Mouse (Mus musculus): ENCODE results near the gene Acsm4. TPM values are rescaled to one million over a fixed set of nuclear protein-coding genes. Genes with fewer than 3 reads are reported as not detected.
A peak's percentile ranks its signal among the peaks of the same experiment; 100 is the strongest.

Gene Acsm4
- polyA plus RNA-seq, 1 experiment from 2014 or later: not detected

DNA sequence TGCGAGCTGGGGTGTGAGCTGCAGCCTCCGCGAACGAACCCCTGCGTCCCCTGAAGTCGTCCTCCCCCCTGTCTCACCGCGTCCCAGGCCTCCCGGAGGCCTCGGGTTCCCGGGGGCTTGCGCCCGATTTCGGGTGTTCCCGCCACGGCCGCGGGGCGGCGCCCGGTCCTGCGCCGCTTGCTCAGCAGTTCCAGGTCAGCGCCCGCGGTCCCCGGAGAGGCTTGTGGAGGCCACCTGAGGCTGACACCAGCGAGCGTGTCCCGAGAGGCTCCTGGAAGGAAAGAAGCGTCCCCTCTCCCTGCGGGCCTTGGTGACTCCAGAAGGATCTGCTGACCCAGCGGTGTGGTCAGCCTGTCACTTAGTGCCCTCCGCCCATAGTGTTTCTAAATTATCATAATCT is 54.5 kb downstream of the Acsm4 start:
- H3K9ac ChIP-seq (ENCODE audit: low read length): no peak overlapping the region
- H3K36me3 ChIP-seq (ENCODE audit: control insufficient read depth, insufficient read depth, low read length): no peaks in the 10 kb centered on the region
- H3K4me2 ChIP-seq (ENCODE audit: low read length): peak overlapping the region; percentile 38
- no peak overlapping the region for H3K27ac ChIP-seq (ENCODE audit: low read depth)
- WGBS: 7% methylated on average over 34 of the region's 34 CpGs
- 0 out of 2 replicates have a peak, but pooled peaks cover 3% of the 10 kb centered on the region for H3K4me1 ChIP-seq (replicated peaks; ENCODE audit: control insufficient read depth, insufficient read depth, low read length)
- H3K27me3 ChIP-seq (replicated peaks; ENCODE audit: control insufficient read depth, insufficient read depth, low read length): no peaks in the 10 kb centered on the region
- ATAC-seq (replicated peaks; ENCODE audit: low FRiP score, low TSS enrichment, low read depth): peak; percentile 48; the same call in 1 of the 2 replicates
- H3K9me3 ChIP-seq (ENCODE audit: control insufficient read depth, low read length): no peaks in the 10 kb centered on the region
- H3K4me3 ChIP-seq (ENCODE audit: low read depth, low read length): 0 out of 2 replicates have a peak overlapping the region, but pooled peaks have one; percentile 8
- DNase-seq (ENCODE audit: low spot score): peak; percentile 64

GRCm38 (mm10) chr7:119745869-119746268 is 56.0 kb downstream of the Acsm4 start:
- Histone ChIP-seq H3K4me3 (ENCODE audit: low read depth, low read length) (no peak overlapping the region), H3K4me2 (ENCODE audit: low read length) (no peak overlapping the region), H3K27me3 (replicated peaks; ENCODE audit: control insufficient read depth, insufficient read depth, low read length) (no peaks in the 10 kb centered on the region), H3K4me1 (replicated peaks; ENCODE audit: control insufficient read depth, insufficient read depth, low read length) (0 out of 2 replicates have a peak, but pooled peaks cover 3% of the 10 kb centered on the region), H3K9me3 (ENCODE audit: control insufficient read depth, low read length) (no peaks in the 10 kb centered on the region), H3K36me3 (ENCODE audit: control insufficient read depth, insufficient read depth, low read length) (no peaks in the 10 kb centered on the region), H3K9ac (ENCODE audit: low read length) (no peak overlapping the region), H3K27ac (ENCODE audit: low read depth) (no peak overlapping the region)
- WGBS: 72% methylated on average over 1 of the region's 1 CpGs
- ATAC-seq (replicated peaks; ENCODE audit: low FRiP score, low TSS enrichment, low read depth): no peak
- DNase-seq (ENCODE audit: low spot score): no peak

- WGBS: 73% methylated on average over 2 of the region's 2 CpGs
Measured at GRCm38 (mm10) chr7:119748761-119749160, 58.9 kb downstream of the Acsm4 start.

GRCm38 (mm10) chr7:119749942-119750341 is 60.1 kb downstream of the Acsm4 start:
- Histone ChIP-seq H3K27me3 (replicated peaks; ENCODE audit: control insufficient read depth, insufficient read depth, low read length) (no peaks in the 10 kb centered on the region), H3K4me2 (ENCODE audit: low read length) (no peak overlapping the region), H3K36me3 (ENCODE audit: control insufficient read depth, insufficient read depth, low read length) (no peaks in the 10 kb centered on the region), H3K9ac (ENCODE audit: low read length) (no peak overlapping the region), H3K27ac (ENCODE audit: low read depth) (no peak overlapping the region), H3K4me1 (replicated peaks; ENCODE audit: control insufficient read depth, insufficient read depth, low read length) (no peaks in the 10 kb centered on the region), H3K9me3 (ENCODE audit: control insufficient read depth, low read length) (no peaks in the 10 kb centered on the region), H3K4me3 (ENCODE audit: low read depth, low read length) (no peak overlapping the region)
- no peak for ATAC-seq (replicated peaks; ENCODE audit: low FRiP score, low TSS enrichment, low read depth)
- DNase-seq (ENCODE audit: low spot score): no peak
- 49% methylated on average over 2 of the region's 2 CpGs for WGBS

More at GRCm38 (mm10) chr7:119748761-119749160, 58.9 kb downstream of the Acsm4 start:
- no peaks in the 10 kb centered on the region for H3K9me3 ChIP-seq (ENCODE audit: control insufficient read depth, low read length)
- no peaks in the 10 kb centered on the region for H3K36me3 ChIP-seq (ENCODE audit: control insufficient read depth, insufficient read depth, low read length)
- H3K4me3 ChIP-seq (ENCODE audit: low read depth, low read length): no peak overlapping the region
- no peaks in the 10 kb centered on the region for H3K27me3 ChIP-seq (replicated peaks; ENCODE audit: control insufficient read depth, insufficient read depth, low read length)
- H3K4me2 ChIP-seq (ENCODE audit: low read length): no peak overlapping the region
- 0 out of 2 replicates have a peak, but pooled peaks cover 3% of the 10 kb centered on the region for H3K4me1 ChIP-seq (replicated peaks; ENCODE audit: control insufficient read depth, insufficient read depth, low read length)
- H3K27ac ChIP-seq (ENCODE audit: low read depth): no peak overlapping the region
- DNase-seq (ENCODE audit: low spot score) (no peak), ATAC-seq (replicated peaks; ENCODE audit: low FRiP score, low TSS enrichment, low read depth) (no peak)
- H3K9ac ChIP-seq (ENCODE audit: low read length): no peak overlapping the region

- 91% methylated on average over 1 of the region's 1 CpGs for WGBS
Measured at GRCm38 (mm10) chr7:119753696-119754095, 63.9 kb downstream of the Acsm4 start.

GRCm38 (mm10) chr7:119760527-119760951 is 70.7 kb downstream of the Acsm4 start, which contains the start of gene Acsm3:
Acsm3 (plus strand) TSS chr7:119760923.
- Histone ChIP-seq H3K9me3 (ENCODE audit: control insufficient read depth, low read length) (no peaks in the 10 kb centered on the region), H3K9ac (ENCODE audit: low read length) (no peak within 1 kb of the TSS), H3K36me3 (ENCODE audit: control insufficient read depth, insufficient read depth, low read length) (no peaks in the 10 kb centered on the region), H3K4me3 (ENCODE audit: low read depth, low read length) (no peak within 1 kb of the TSS), H3K27me3 (replicated peaks; ENCODE audit: control insufficient read depth, insufficient read depth, low read length) (no peaks in the 10 kb centered on the region), H3K4me2 (ENCODE audit: low read length) (peak within 1 kb of the TSS; percentile 26), H3K27ac (ENCODE audit: low read depth) (no peak within 1 kb of the TSS), H3K4me1 (replicated peaks; ENCODE audit: control insufficient read depth, insufficient read depth, low read length) (no peaks in the 10 kb centered on the region)
- DNase-seq (ENCODE audit: low spot score) (no peak), ATAC-seq (replicated peaks; ENCODE audit: low FRiP score, low TSS enrichment, low read depth) (peak; percentile 43)
- 30% methylated on average over 11 of the region's 11 CpGs for WGBS

More at GRCm38 (mm10) chr7:119753696-119754095, 63.9 kb downstream of the Acsm4 start:
- H3K9me3 ChIP-seq (ENCODE audit: control insufficient read depth, low read length): no peaks in the 10 kb centered on the region
- H3K27me3 ChIP-seq (replicated peaks; ENCODE audit: control insufficient read depth, insufficient read depth, low read length): no peaks in the 10 kb centered on the region
- H3K4me3 ChIP-seq (ENCODE audit: low read depth, low read length): no peak overlapping the region
- no peak overlapping the region for H3K27ac ChIP-seq (ENCODE audit: low read depth)
- ATAC-seq (replicated peaks; ENCODE audit: low FRiP score, low TSS enrichment, low read depth): no peak
- H3K4me1 ChIP-seq (replicated peaks; ENCODE audit: control insufficient read depth, insufficient read depth, low read length): no peaks in the 10 kb centered on the region
- no peak overlapping the region for H3K9ac ChIP-seq (ENCODE audit: low read length)
- H3K36me3 ChIP-seq (ENCODE audit: control insufficient read depth, insufficient read depth, low read length): no peaks in the 10 kb centered on the region
- no peak overlapping the region for H3K4me2 ChIP-seq (ENCODE audit: low read length)
- DNase-seq (ENCODE audit: low spot score): no peak

GRCm38 (mm10) chr7:119762166-119762697 is 72.4 kb downstream of the Acsm4 start:
- H3K4me3 ChIP-seq (ENCODE audit: low read depth, low read length): no peak overlapping the region
- H3K9me3 ChIP-seq (ENCODE audit: control insufficient read depth, low read length): no peaks in the 10 kb centered on the region
- no peaks in the 10 kb centered on the region for H3K27me3 ChIP-seq (replicated peaks; ENCODE audit: control insufficient read depth, insufficient read depth, low read length)
- H3K9ac ChIP-seq (ENCODE audit: low read length): no peak overlapping the region
- H3K4me1 ChIP-seq (replicated peaks; ENCODE audit: control insufficient read depth, insufficient read depth, low read length): no peaks in the 10 kb centered on the region
- WGBS: 20% methylated on average over 4 of the region's 4 CpGs
- H3K4me2 ChIP-seq (ENCODE audit: low read length): no peak overlapping the region
- ATAC-seq (replicated peaks; ENCODE audit: low FRiP score, low TSS enrichment, low read depth) (no peak), DNase-seq (ENCODE audit: low spot score) (no peak)
- H3K27ac ChIP-seq (ENCODE audit: low read depth): no peak overlapping the region
- no peaks in the 10 kb centered on the region for H3K36me3 ChIP-seq (ENCODE audit: control insufficient read depth, insufficient read depth, low read length)

Measured in intestine, embryonic 14.5 days (tissue).